Mouse (Mus musculus): Measurements from ENCODE around the gene Flot2. TPM values are rescaled to one million over a fixed set of nuclear protein-coding genes. Genes with fewer than 3 reads are reported as not detected.

Gene Flot2
- total RNA-seq (2021) = 10 to 100 TPM; 91.2 to 96.0 TPM
- long read RNA-seq, experiment 1, transcript Flot2-205 (12 exons, 2,712 nt) = minor isoform, 7 of 275 reads
- long read RNA-seq, experiment 1, transcript Flot2-201 (11 exons, 2,621 nt) = major isoform, 137 of 275 reads
- long read RNA-seq, experiment 1, transcript Flot2-202 (11 exons, 2,568 nt) = minor isoform, 72 of 275 reads
- long read RNA-seq, experiment 1, partial matches to known transcripts = 11 of 275 reads
- long read RNA-seq, experiment 1, other reads (novel, unspliced or antisense) = 48 of 275 reads
- long read RNA-seq, experiment 2, transcript Flot2-205 (12 exons, 2,712 nt) = minor isoform, 9 of 247 reads
- long read RNA-seq, experiment 2, transcript Flot2-201 (11 exons, 2,621 nt) = major isoform, 128 of 247 reads
- long read RNA-seq, experiment 2, transcript Flot2-202 (11 exons, 2,568 nt) = minor isoform, 51 of 247 reads
- long read RNA-seq, experiment 2, partial matches to known transcripts = 15 of 247 reads
- long read RNA-seq, experiment 2, other reads (novel, unspliced or antisense) = 44 of 247 reads

GRCm38 (mm10) chr11:78037831-78038752, at the start of gene Flot2:
Gene Flot2 (plus strand): TSS chr11:78037931.
- TF ChIP-seq CTCF (IDR thresholded peaks at IDR 0.05) = peak; percentile 22
- Histone ChIP-seq H3K4me3 (peak within 1 kb of the TSS; percentile 98), H3K27ac (peak within 1 kb of the TSS; percentile 89)
- peak; percentile 40 to 53 for DNase-seq (ENCODE audit: extremely low spot score in 1 of 2, low spot score in 2 of 2)
- intact Hi-C loops (cut with DNase I) = loop anchor here (5.0 kb wide), 1 partner anchor 139 kb away; the partner anchor contains the start of genes Nek8 and Tlcd1

GRCm38 (mm10) chr11:77989071-77989690, 48.5 kb upstream of the Flot2 start:
- no peak overlapping the region for H3K4me3 ChIP-seq

GRCm38 (mm10) chr11:77995556-77995955, 42.2 kb upstream of the Flot2 start:
- TF ChIP-seq CTCF (IDR thresholded peaks at IDR 0.05) = no peak
- DNase-seq (ENCODE audit: extremely low spot score in 1 of 2, low spot score in 2 of 2) = no peak
- Histone ChIP-seq H3K27ac (no peak overlapping the region), H3K4me3 (no peak overlapping the region)
- intact Hi-C loops (cut with DNase I) = no loop called here

More at GRCm38 (mm10) chr11:77989071-77989690, 48.5 kb upstream of the Flot2 start:
- intact Hi-C loops (cut with DNase I) = loop anchor here (5.0 to 10.0 kb wide), 2 partner anchors 43 to 494 kb away; partner anchors contain the start of genes Dhrs13 and Git1
- no peak for TF ChIP-seq CTCF (IDR thresholded peaks at IDR 0.05)
- no peak overlapping the region for H3K27ac ChIP-seq
- no peak for DNase-seq (ENCODE audit: extremely low spot score in 1 of 2, low spot score in 2 of 2)

- intact Hi-C loops (cut with DNase I) = no loop called here
- TF ChIP-seq CTCF (IDR thresholded peaks at IDR 0.05) = no peak
- no peak for DNase-seq (ENCODE audit: extremely low spot score in 1 of 2, low spot score in 2 of 2)
- Histone ChIP-seq H3K27ac (no peak overlapping the region), H3K4me3 (no peak overlapping the region)
Measured at GRCm38 (mm10) chr11:78006446-78006845, 31.3 kb upstream of the Flot2 start.

GRCm38 (mm10) chr11:78019676-78020075, 18.1 kb upstream of the Flot2 start:
- intact Hi-C loops (cut with DNase I) = loop anchor here (1.0 kb wide), 1 partner anchor 160 kb away; no protein-coding TSS in a partner anchor
- peak; percentile 97 for TF ChIP-seq CTCF (IDR thresholded peaks at IDR 0.05)

GRCm38 (mm10) chr11:78023607-78024006, 14.1 kb upstream of the Flot2 start:
- peak; percentile 48 for TF ChIP-seq CTCF (IDR thresholded peaks at IDR 0.05)
- Histone ChIP-seq H3K4me3 (no peak overlapping the region), H3K27ac (no peak overlapping the region)
- no peak for DNase-seq (ENCODE audit: extremely low spot score in 1 of 2, low spot score in 2 of 2)
- intact Hi-C loops (cut with DNase I) = no loop called here

More at GRCm38 (mm10) chr11:78019676-78020075, 18.1 kb upstream of the Flot2 start:
- Histone ChIP-seq H3K27ac (no peak overlapping the region), H3K4me3 (no peak overlapping the region)
- DNase-seq (ENCODE audit: extremely low spot score in 1 of 2, low spot score in 2 of 2) = peak; percentile 68 to 77

- no peak for TF ChIP-seq CTCF (IDR thresholded peaks at IDR 0.05)
- H3K27ac ChIP-seq = no peak overlapping the region
- intact Hi-C loops (cut with DNase I) = no loop called here
- no peak overlapping the region for H3K4me3 ChIP-seq
- no peak for DNase-seq (ENCODE audit: extremely low spot score in 1 of 2, low spot score in 2 of 2)
Measured at GRCm38 (mm10) chr11:78029240-78029639, 8.5 kb upstream of the Flot2 start.

GRCm38 (mm10) chr11:78030600-78030999, 7.1 kb upstream of the Flot2 start:
- H3K4me3 ChIP-seq = no peak overlapping the region
- intact Hi-C loops (cut with DNase I) = loop anchor here (5.0 kb wide), 1 partner anchor 43 kb away; no protein-coding TSS in a partner anchor
- no peak for TF ChIP-seq CTCF (IDR thresholded peaks at IDR 0.05)
- no peak for DNase-seq (ENCODE audit: extremely low spot score in 1 of 2, low spot score in 2 of 2)
- H3K27ac ChIP-seq = no peak overlapping the region

GRCm38 (mm10) chr11:78031389-78031788, 6.3 kb upstream of the Flot2 start:
- H3K4me3 ChIP-seq = no peak overlapping the region
- no peak for TF ChIP-seq CTCF (IDR thresholded peaks at IDR 0.05)
- no peak for DNase-seq (ENCODE audit: extremely low spot score in 1 of 2, low spot score in 2 of 2)
- H3K27ac ChIP-seq = no peak overlapping the region
- intact Hi-C loops (cut with DNase I) = loop anchor here (5.0 kb wide), 1 partner anchor 44 kb away; no protein-coding TSS in a partner anchor

- H3K27ac ChIP-seq = peak within 1 kb of the TSS; percentile 51
- DNase-seq (ENCODE audit: extremely low spot score in 1 of 2, low spot score in 2 of 2) = peak; percentile 87 to 91
- intact Hi-C loops (cut with DNase I) = loop anchor here (5.0 kb wide), 1 partner anchor 45 kb away; no protein-coding TSS in a partner anchor
- peak within 1 kb of the TSS; percentile 57 for H3K4me3 ChIP-seq
- TF ChIP-seq CTCF (IDR thresholded peaks at IDR 0.05) = peak; percentile 81
Measured at GRCm38 (mm10) chr11:78031947-78032808, 5.6 kb upstream of the Flot2 start, which contains the start of gene Dhrs13. Gene Dhrs13 (plus strand): TSS chr11:78032280.

All from left cerebral cortex, adult 2 months (tissue).